Mouse (Mus musculus) liver, embryonic 11.5 days (tissue): ENCODE measurements at regions not wholly inside any gene's neighbourhood (a gene's known extent, or its start where the extent isn't known, plus 50 kb on each side); places are given as distances from the start of the nearest gene placed in this dataset.

Experiments
- ATAC-seq: fragments of 200-750 bp; cut with Nextera tagmentation; replicated peaks from 2 replicates; pipeline ENCODE4 v1.8.0; 2017; ENCODE audit warnings: moderate number of reproducible peaks, mild to moderate bottlenecking, moderate TSS enrichment, moderate library complexity; ENCODE audit not compliant: low FRiP score
- DNase-seq: peaks from one replicate; pipeline ENCODE4 v3.0.0-alpha.2; 2017; ENCODE audit warnings: low spot score
- H3K27ac ChIP-seq: fragments of 300-500 bp; sonication (generic); 2 replicates; pipeline ENCODE4 v1.5.1; 2014; ENCODE audit warnings: mild to moderate bottlenecking, low read depth, low read length, control low read depth
- H3K27me3 ChIP-seq: fragments of 300-500 bp; sonication (generic); replicated peaks from 2 replicates; pipeline ENCODE4 v1.6.1; 2014; ENCODE audit warnings: low read length, mixed read lengths; ENCODE audit not compliant: control insufficient read depth, insufficient read depth
- H3K36me3 ChIP-seq: fragments of 300-500 bp; sonication (generic); 2 replicates; pipeline ENCODE4 v1.6.1; 2014; ENCODE audit warnings: mild to moderate bottlenecking, low read length, moderate library complexity, mixed read lengths; ENCODE audit not compliant: control insufficient read depth, insufficient read depth
- H3K4me1 ChIP-seq: fragments of 300-500 bp; sonication (generic); replicated peaks from 2 replicates; pipeline ENCODE4 v1.6.1; 2014; ENCODE audit warnings: low read length, mixed read lengths; ENCODE audit not compliant: control insufficient read depth, insufficient read depth
- H3K4me2 ChIP-seq: fragments of 300-500 bp; sonication (generic); 2 replicates; pipeline ENCODE4 v1.6.1; 2014; ENCODE audit warnings: mild to moderate bottlenecking, control low read depth, moderate library complexity
- H3K4me3 ChIP-seq: fragments of 300-500 bp; sonication (generic); 2 replicates; pipeline ENCODE4 v1.5.1; 2014; ENCODE audit warnings: low read depth, low read length, control low read depth
- H3K9ac ChIP-seq: fragments of 300-500 bp; sonication (generic); 2 replicates; pipeline ENCODE4 v1.6.1; 2014; ENCODE audit warnings: low read depth, low read length, control low read depth
- H3K9me3 ChIP-seq: fragments of 300-500 bp; sonication (generic); 2 replicates; pipeline ENCODE4 v1.6.1; 2016; ENCODE audit warnings: low read length, inconsistent platforms, mixed read lengths; ENCODE audit not compliant: control insufficient read depth
- WGBS: fragments of 180-500 bp; shearing (Covaris S2); extraction: QIAGEN DNeasy Blood & Tissue Kit; methylation state at CpG from one replicate; pipeline ENCODE4 v1.1.7; 2014; 5-methylcytosine and 5-hydroxymethylcytosine counted together

GRCm38 (mm10) chr7:136283770-136284169 is 567.6 kb upstream of the Mki67 start:
- ATAC-seq (no peak), DNase-seq (no peak)
- Histone ChIP-seq H3K9me3 (no peaks in the 10 kb centered on the region), H3K9ac (no peak overlapping the region), H3K4me2 (no peak overlapping the region), H3K27me3 (no peaks in the 10 kb centered on the region), H3K4me3 (no peak overlapping the region), H3K27ac (no peak overlapping the region), H3K36me3 (no peaks in the 10 kb centered on the region), H3K4me1 (no peaks in the 10 kb centered on the region)
- WGBS: 78% methylated on average over 6 of the region's 6 CpGs

GRCm38 (mm10) chr7:136285606-136286005 is 569.4 kb upstream of the Mki67 start:
- Histone ChIP-seq H3K36me3 (no peaks in the 10 kb centered on the region), H3K4me3 (no peak overlapping the region), H3K27ac (no peak overlapping the region), H3K27me3 (no peaks in the 10 kb centered on the region), H3K9me3 (no peaks in the 10 kb centered on the region), H3K4me1 (no peaks in the 10 kb centered on the region), H3K9ac (no peak overlapping the region), H3K4me2 (no peak overlapping the region)
- no peak for DNase-seq
- ATAC-seq: no peak
- WGBS: 76% methylated on average over 1 of the region's 1 CpGs

GRCm38 (mm10) chr7:136293536-136294145 is 577.5 kb upstream of the Mki67 start:
- 75% methylated on average over 6 of the region's 6 CpGs for WGBS
- no peaks in the 10 kb centered on the region for H3K27me3 ChIP-seq
- no peaks in the 10 kb centered on the region for H3K36me3 ChIP-seq
- H3K9ac ChIP-seq: no peak overlapping the region
- no peaks in the 10 kb centered on the region for H3K9me3 ChIP-seq
- ATAC-seq (no peak), DNase-seq (no peak)
- H3K27ac ChIP-seq: no peak overlapping the region
- H3K4me2 ChIP-seq: no peak overlapping the region
- no peak overlapping the region for H3K4me3 ChIP-seq
- H3K4me1 ChIP-seq: no peaks in the 10 kb centered on the region

GRCm38 (mm10) chr7:136294445-136294844 is 578.3 kb upstream of the Mki67 start:
- no peak overlapping the region for H3K4me2 ChIP-seq
- H3K9me3 ChIP-seq: no peaks in the 10 kb centered on the region
- H3K27ac ChIP-seq: no peak overlapping the region
- no peaks in the 10 kb centered on the region for H3K4me1 ChIP-seq
- no peaks in the 10 kb centered on the region for H3K36me3 ChIP-seq
- H3K9ac ChIP-seq: no peak overlapping the region
- H3K27me3 ChIP-seq: no peaks in the 10 kb centered on the region
- no peak overlapping the region for H3K4me3 ChIP-seq
- ATAC-seq: no peak
- no peak for DNase-seq
- 36% methylated on average over 4 of the region's 4 CpGs for WGBS

- Histone ChIP-seq H3K4me1 (no peaks in the 10 kb centered on the region), H3K27me3 (no peaks in the 10 kb centered on the region), H3K4me2 (no peak overlapping the region), H3K36me3 (no peaks in the 10 kb centered on the region), H3K9ac (no peak overlapping the region), H3K27ac (no peak overlapping the region), H3K4me3 (no peak overlapping the region), H3K9me3 (no peaks in the 10 kb centered on the region)
- ATAC-seq (no peak), DNase-seq (no peak)
- 53% methylated on average over 2 of the region's 2 CpGs for WGBS
Observed at GRCm38 (mm10) chr7:136297901-136298513, 581.8 kb upstream of the Mki67 start.

GRCm38 (mm10) chr7:136306137-136306536 is 588.3 kb upstream of the Mgmt start:
- 74% methylated on average over 4 of the region's 4 CpGs for whole genome bisulfite sequencing
- Histone ChIP-seq H3K4me2 (no peak overlapping the region), H3K27ac (no peak overlapping the region), H3K4me1 (no peaks in the 10 kb centered on the region), H3K9me3 (no peaks in the 10 kb centered on the region), H3K4me3 (no peak overlapping the region), H3K9ac (no peak overlapping the region), H3K36me3 (no peaks in the 10 kb centered on the region), H3K27me3 (no peaks in the 10 kb centered on the region)
- ATAC-seq: no peak
- no peak for DNase-seq

- Histone ChIP-seq H3K27me3 (no peaks in the 10 kb centered on the region), H3K9me3 (no peaks in the 10 kb centered on the region), H3K27ac (no peak overlapping the region), H3K36me3 (no peaks in the 10 kb centered on the region), H3K9ac (no peak overlapping the region), H3K4me2 (no peak overlapping the region), H3K4me1 (no peaks in the 10 kb centered on the region), H3K4me3 (no peak overlapping the region)
- no peak for ATAC-seq
- DNase-seq: no peak
Observed at GRCm38 (mm10) chr7:136308765-136309164, 585.6 kb upstream of the Mgmt start.

GRCm38 (mm10) chr7:136327281-136327680 is 567.1 kb upstream of the Mgmt start:
- DNase-seq (no peak), ATAC-seq (no peak)
- Histone ChIP-seq H3K27me3 (no peaks in the 10 kb centered on the region), H3K9me3 (no peaks in the 10 kb centered on the region), H3K4me1 (no peaks in the 10 kb centered on the region), H3K4me2 (no peak overlapping the region), H3K36me3 (no peaks in the 10 kb centered on the region), H3K9ac (no peak overlapping the region), H3K4me3 (no peak overlapping the region), H3K27ac (no peak overlapping the region)
- 90% methylated on average over 4 of the region's 4 CpGs for WGBS

GRCm38 (mm10) chr7:136330431-136330830 is 564.0 kb upstream of the Mgmt start:
- 83% methylated on average over 1 of the region's 1 CpGs for WGBS
- Histone ChIP-seq H3K9me3 (no peaks in the 10 kb centered on the region), H3K4me1 (no peaks in the 10 kb centered on the region), H3K27ac (no peak overlapping the region), H3K4me3 (no peak overlapping the region), H3K36me3 (no peaks in the 10 kb centered on the region), H3K27me3 (no peaks in the 10 kb centered on the region), H3K4me2 (no peak overlapping the region), H3K9ac (no peak overlapping the region)
- DNase-seq (no peak), ATAC-seq (no peak)
